Mouse (Mus musculus): ENCODE measurements around the gene Ctbp2.

DNA sequence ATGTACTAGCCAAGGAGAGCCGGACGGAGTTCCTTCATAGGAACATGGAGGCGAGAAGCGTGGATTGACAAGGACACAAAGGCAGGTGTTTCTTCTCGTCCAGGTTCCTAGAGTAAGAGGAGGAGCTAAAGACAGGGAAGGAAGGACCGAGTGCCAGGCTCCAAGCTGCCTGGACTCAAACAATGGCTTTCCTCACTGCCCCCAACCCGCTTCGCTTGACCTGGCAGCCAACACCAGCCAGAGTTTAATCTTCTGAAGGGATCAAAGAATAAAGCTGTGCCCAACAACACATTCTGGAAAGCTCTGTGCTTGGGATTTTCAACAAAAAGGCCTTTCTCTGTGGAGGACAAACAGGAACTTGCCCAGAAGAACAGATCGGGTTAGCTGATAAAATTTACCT, 70.4 kb downstream of the Ctbp2 start:
- TF ChIP-seq ZNF384 (IDR thresholded peaks at IDR 0.05; ENCODE audit: low read depth, low read length) (no peak), HCFC1 (IDR thresholded peaks at IDR 0.05; ENCODE audit: borderline replicate concordance, insufficient read depth, low read length) (no peak), MAFK (IDR thresholded peaks at IDR 0.05; ENCODE audit: insufficient read depth, low read depth, low read length) (no peak), CHD2 (IDR thresholded peaks at IDR 0.05; ENCODE audit: low read depth, low read length) (no peak)
